Mouse (Mus musculus): ENCODE measurements around the gene Katnal1. TPM values are rescaled to one million over a fixed set of nuclear protein-coding genes. Genes with fewer than 3 reads are reported as not detected.

Gene Katnal1
- total RNA-seq, 2 experiments from 2014 or later, result 5.9 to 9.4 TPM

GRCm38 (mm10) chr5:148955575-148955974 lies 26.5 kb upstream of the Katnal1 start:
- no peak for DNase-seq
- intact Hi-C loops (cut with DNase I), result no loop called here

GRCm38 (mm10) chr5:148954314-148955060 lies 25.4 kb upstream of the Katnal1 start:
- no peak for DNase-seq
- intact Hi-C loops (cut with DNase I), result loop anchor here (5.0 kb wide), 1 partner anchor 78 kb away; no protein-coding TSS in a partner anchor

- intact Hi-C loops (cut with DNase I), result loop anchor here (5.0 kb wide), 1 partner anchor 79 kb away; no protein-coding TSS in a partner anchor
- peak; percentile 89 to 92 for DNase-seq
Observed at GRCm38 (mm10) chr5:148953098-148953497, 24.0 kb upstream of the Katnal1 start.

- DNase-seq, result peak in 1 of 2 experiments; percentile 59
- intact Hi-C loops (cut with DNase I), result loop anchor here (5.0 kb wide), 1 partner anchor 80 kb away; no protein-coding TSS in a partner anchor
Observed at GRCm38 (mm10) chr5:148952419-148952818, 23.3 kb upstream of the Katnal1 start.

- intact Hi-C loops (cut with DNase I), result loop anchor here (5.0 kb wide), 1 partner anchor 81 kb away; no protein-coding TSS in a partner anchor
- no peak for DNase-seq
Observed at GRCm38 (mm10) chr5:148951360-148951759, 22.2 kb upstream of the Katnal1 start.

GRCm38 (mm10) chr5:148950064-148950463 lies 20.9 kb upstream of the Katnal1 start:
- DNase-seq, result peak; percentile 40 to 57
- intact Hi-C loops (cut with DNase I), result loop anchor here (5.0 kb wide), 1 partner anchor 82 kb away; no protein-coding TSS in a partner anchor

GRCm38 (mm10) chr5:148948577-148948976 lies 19.5 kb upstream of the Katnal1 start:
- no peak for DNase-seq
- intact Hi-C loops (cut with DNase I), result no loop called here

- intact Hi-C loops (cut with DNase I), result no loop called here
- DNase-seq, result no peak
Observed at GRCm38 (mm10) chr5:148947412-148947811, 18.3 kb upstream of the Katnal1 start.

GRCm38 (mm10) chr5:148946787-148947186 lies 17.7 kb upstream of the Katnal1 start:
- no peak for DNase-seq
- intact Hi-C loops (cut with DNase I), result no loop called here

GRCm38 (mm10) chr5:148945735-148946134 lies 16.6 kb upstream of the Katnal1 start:
- DNase-seq, result no peak
- intact Hi-C loops (cut with DNase I), result no loop called here

- no peak for DNase-seq
- intact Hi-C loops (cut with DNase I), result no loop called here
Observed at GRCm38 (mm10) chr5:148944024-148944423, 14.9 kb upstream of the Katnal1 start.

GRCm38 (mm10) chr5:148943444-148943843 lies 14.3 kb upstream of the Katnal1 start:
- intact Hi-C loops (cut with DNase I), result no loop called here
- no peak for DNase-seq

- intact Hi-C loops (cut with DNase I), result no loop called here
- DNase-seq, result no peak
Observed at GRCm38 (mm10) chr5:148942957-148943356, 13.8 kb upstream of the Katnal1 start.

GRCm38 (mm10) chr5:148942305-148942704 lies 13.2 kb upstream of the Katnal1 start:
- no peak for DNase-seq

GRCm38 (mm10) chr5:148941867-148942266 lies 12.7 kb upstream of the Katnal1 start:
- DNase-seq, result no peak
- intact Hi-C loops (cut with DNase I), result no loop called here

More at GRCm38 (mm10) chr5:148942305-148942704, 13.2 kb upstream of the Katnal1 start:
- intact Hi-C loops (cut with DNase I), result no loop called here

GRCm38 (mm10) chr5:148939948-148940382 lies 10.8 kb upstream of the Katnal1 start:
- intact Hi-C loops (cut with DNase I), result no loop called here
- no peak for DNase-seq

GRCm38 (mm10) chr5:148936516-148936951 lies 7.4 kb upstream of the Katnal1 start:
- no peak for DNase-seq
- intact Hi-C loops (cut with DNase I), result no loop called here

- intact Hi-C loops (cut with DNase I), result no loop called here
- no peak for DNase-seq
Observed at GRCm38 (mm10) chr5:148935871-148936270, 6.8 kb upstream of the Katnal1 start.

GRCm38 (mm10) chr5:148935071-148935821 lies 6.1 kb upstream of the Katnal1 start:
- DNase-seq, result no peak
- intact Hi-C loops (cut with DNase I), result no loop called here

- intact Hi-C loops (cut with DNase I), result no loop called here
- no peak for DNase-seq
Observed at GRCm38 (mm10) chr5:148934457-148934856, 5.3 kb upstream of the Katnal1 start.

- DNase-seq, result no peak
- intact Hi-C loops (cut with DNase I), result no loop called here
Observed at GRCm38 (mm10) chr5:148933767-148934166, 4.6 kb upstream of the Katnal1 start.

Data from heart, postnatal 10 days (tissue).